ENCODE assay signal across 17 mouse cellular contexts in genomic region chr12:119376879-119377278, GRCm38 (mm10).
A peak's percentile ranks its signal among the peaks of the same experiment; 100 is the strongest.
DNase-seq lines count a peak whose midpoint lies in the region; ATAC-seq and TF ChIP-seq lines count a peak whose summit lies in the region.
"Had no signal": no experiment of that assay in that cellular context is flagged by ENCODE, and none has a peak within 500 bp of the region (broad histone marks: within the 10 kb centered on the region; RNA-seq: fewer than 3 reads in every experiment).

No protein-coding gene starts in this region.

- H3K27me3 ChIP-seq in heart, embryonic 15.5 days: no peaks in the 10 kb centered on the region
- H3K27me3 ChIP-seq in midbrain, embryonic 12.5 days: no peaks in the 10 kb centered on the region
- no peaks in the 10 kb centered on the region for H3K27me3 ChIP-seq in midbrain, embryonic 15.5 days (replicated peaks)
- no peaks in the 10 kb centered on the region for H3K27me3 ChIP-seq in embryonic facial prominence, embryonic 10.5 days (replicated peaks; ENCODE audit: low read depth, poor library complexity, severe bottlenecking)
- H3K27me3 ChIP-seq in stomach, postnatal 0 days (ENCODE audit: control insufficient read depth, insufficient read depth, low read length): no peaks in the 10 kb centered on the region
- H3K27me3 ChIP-seq: embryonic facial prominence, embryonic 13.5 days; liver, embryonic 13.5 days; neural tube, embryonic 13.5 days had no signal

- ATAC-seq in heart, embryonic 15.5 days (replicated peaks; ENCODE audit: insufficient number of reproducible peaks, insufficient read depth, low FRiP score, low read depth): 0 out of 2 replicates have a peak, but pooled peaks have one; percentile 39
- ATAC-seq in midbrain, embryonic 12.5 days (ENCODE audit: low FRiP score, low read depth): peak; percentile 60
- no peak for ATAC-seq in midbrain, embryonic 15.5 days (replicated peaks)
- no peak for ATAC-seq in stomach, postnatal 0 days (ENCODE audit: low FRiP score, low TSS enrichment)

- H3K9me3 ChIP-seq in heart, embryonic 15.5 days (replicated peaks): no peaks in the 10 kb centered on the region
- H3K9me3 ChIP-seq in midbrain, embryonic 12.5 days: no peaks in the 10 kb centered on the region
- H3K9me3 ChIP-seq in midbrain, embryonic 15.5 days: no peaks in the 10 kb centered on the region
- no peaks in the 10 kb centered on the region for H3K9me3 ChIP-seq in embryonic facial prominence, embryonic 10.5 days
- H3K9me3 ChIP-seq in stomach, postnatal 0 days (ENCODE audit: control insufficient read depth, low read length): no peaks in the 10 kb centered on the region
- H3K9me3 ChIP-seq: embryonic facial prominence, embryonic 13.5 days; liver, embryonic 13.5 days; neural tube, embryonic 13.5 days had no signal

- no peak overlapping the region for H3K4me2 ChIP-seq in heart, embryonic 15.5 days
- no peak overlapping the region for H3K4me2 ChIP-seq in midbrain, embryonic 12.5 days (replicated peaks)
- no peak overlapping the region for H3K4me2 ChIP-seq in midbrain, embryonic 15.5 days
- H3K4me2 ChIP-seq in stomach, postnatal 0 days (replicated peaks; ENCODE audit: low read depth): no peak overlapping the region
- H3K4me2 ChIP-seq: embryonic facial prominence, embryonic 13.5 days; liver, embryonic 13.5 days; neural tube, embryonic 13.5 days had no signal

- no peak for DNase-seq in heart, postnatal 10 days
- DNase-seq in embryonic facial prominence, embryonic 10.5 days (ENCODE audit: low spot score): peak; percentile 20
- DNase-seq in adrenal gland, adult 2 months: no peak
- no peak for DNase-seq in urinary bladder, postnatal 10 days (ENCODE audit: low spot score)
- DNase-seq in stomach, postnatal 0 days (ENCODE audit: low spot score): no peak
- DNase-seq: adrenal gland, postnatal 25 days; cerebellum, adult 11-12 months; kidney, postnatal 4 days; liver, embryonic 13.5 days; right cerebral cortex, adult 18-20 months; thymus, postnatal 14 days had no signal

- H3K4me1 ChIP-seq in heart, embryonic 15.5 days (replicated peaks): no peaks in the 10 kb centered on the region
- peaks cover 3% of the 10 kb centered on the region; the same call in 1 of the 2 replicates for H3K4me1 ChIP-seq in midbrain, embryonic 12.5 days
- H3K4me1 ChIP-seq in midbrain, embryonic 15.5 days: no peaks in the 10 kb centered on the region
- H3K4me1 ChIP-seq in embryonic facial prominence, embryonic 10.5 days: peaks cover 6% of the 10 kb centered on the region
- no peaks in the 10 kb centered on the region for H3K4me1 ChIP-seq in stomach, postnatal 0 days (replicated peaks; ENCODE audit: control insufficient read depth, insufficient read depth)
- H3K4me1 ChIP-seq: embryonic facial prominence, embryonic 13.5 days; liver, embryonic 13.5 days; neural tube, embryonic 13.5 days had no signal

- H3K27ac ChIP-seq in heart, embryonic 15.5 days: no peak overlapping the region
- no peak overlapping the region for H3K27ac ChIP-seq in midbrain, embryonic 12.5 days (replicated peaks)
- H3K27ac ChIP-seq in midbrain, embryonic 15.5 days: no peak overlapping the region
- peak overlapping the region; percentile 44 for H3K27ac ChIP-seq in embryonic facial prominence, embryonic 10.5 days (replicated peaks)
- H3K27ac ChIP-seq in stomach, postnatal 0 days (replicated peaks): no peak overlapping the region
- H3K27ac ChIP-seq: embryonic facial prominence, embryonic 13.5 days; liver, embryonic 13.5 days; macrophage; neural tube, embryonic 13.5 days had no signal

- intact Hi-C loops in heart, postnatal 10 days (cut with DNase I): no loop called here

- no peak overlapping the region for H3K9ac ChIP-seq in heart, embryonic 15.5 days
- H3K9ac ChIP-seq in midbrain, embryonic 12.5 days (replicated peaks): no peak overlapping the region
- H3K9ac ChIP-seq in midbrain, embryonic 15.5 days: no peak overlapping the region
- H3K9ac ChIP-seq in stomach, postnatal 0 days (ENCODE audit: low read length): no peak overlapping the region
- H3K9ac ChIP-seq: embryonic facial prominence, embryonic 13.5 days; liver, embryonic 13.5 days; neural tube, embryonic 13.5 days had no signal

- TF ChIP-seq EP300 in stomach, postnatal 0 days (optimal IDR thresholded peaks at IDR 0.05): no peak

- TF ChIP-seq CTCF in stomach, postnatal 0 days (IDR thresholded peaks at IDR 0.05; ENCODE audit: low read depth): no peak

- no peak overlapping the region for H3K4me3 ChIP-seq in heart, embryonic 15.5 days
- H3K4me3 ChIP-seq in midbrain, embryonic 12.5 days: no peak overlapping the region
- H3K4me3 ChIP-seq in midbrain, embryonic 15.5 days: no peak overlapping the region
- no peak overlapping the region for H3K4me3 ChIP-seq in embryonic facial prominence, embryonic 10.5 days
- H3K4me3 ChIP-seq in stomach, postnatal 0 days (ENCODE audit: low read depth, low read length): no peak overlapping the region
- H3K4me3 ChIP-seq: embryonic facial prominence, embryonic 13.5 days; liver, embryonic 13.5 days; neural tube, embryonic 13.5 days had no signal

- H3K36me3 ChIP-seq in heart, embryonic 15.5 days: no peaks in the 10 kb centered on the region
- H3K36me3 ChIP-seq in midbrain, embryonic 12.5 days: no peaks in the 10 kb centered on the region
- H3K36me3 ChIP-seq in midbrain, embryonic 15.5 days (replicated peaks): no peaks in the 10 kb centered on the region
- H3K36me3 ChIP-seq in embryonic facial prominence, embryonic 10.5 days (replicated peaks): no peaks in the 10 kb centered on the region
- H3K36me3 ChIP-seq in stomach, postnatal 0 days (ENCODE audit: control insufficient read depth, insufficient read depth, low read length): no peaks in the 10 kb centered on the region
- H3K36me3 ChIP-seq: embryonic facial prominence, embryonic 13.5 days; liver, embryonic 13.5 days; neural tube, embryonic 13.5 days had no signal

Comparison
In these comparisons a context has a peak if more than half of its experiments do, and no peak if none do; other contexts are left out.
1. ATAC-seq: peak in heart, embryonic 15.5 days (single experiment) and midbrain, embryonic 12.5 days (single experiment); none in midbrain, embryonic 15.5 days (single experiment) and stomach, postnatal 0 days (single experiment).